Mouse (Mus musculus) heart, adult 2 months (tissue): ENCODE data around the gene S100a3. TPM values are rescaled to one million over a fixed set of nuclear protein-coding genes. Genes with fewer than 3 reads are reported as not detected.
A peak's percentile ranks its signal among the peaks of the same experiment; 100 is the strongest.

Experiments
- DNase-seq, 2 experiments: peaks; one replicate each; pipeline ENCODE4 v3.0.0; 2021
- H3K27ac ChIP-seq: fragments of 200-600 bp; 2 replicates; pipeline ENCODE4 v1.8.1; 2022
- H3K27me3 ChIP-seq: fragments of 200-500 bp; 2 replicates; pipeline ENCODE4 v1.6.1; 2012; ENCODE audit warnings: mild to moderate bottlenecking, low read length, inconsistent platforms, mixed read lengths; ENCODE audit not compliant: control insufficient read depth, insufficient read depth
- H3K36me3 ChIP-seq: fragments of 200-500 bp; 2 replicates; pipeline ENCODE4 v1.6.1; 2012; ENCODE audit warnings: low read length, inconsistent platforms; ENCODE audit not compliant: control insufficient read depth, insufficient read depth
- H3K4me1 ChIP-seq: fragments of 200-500 bp; 2 replicates; pipeline ENCODE4 v1.6.1; 2011; ENCODE audit warnings: low read length; ENCODE audit not compliant: control insufficient read depth, insufficient read depth
- H3K4me3 ChIP-seq: fragments of 200-600 bp; 2 replicates; pipeline ENCODE4 v1.8.1; 2022
- H3K79me2 ChIP-seq: fragments of 200-500 bp; replicated peaks from 2 replicates; pipeline ENCODE4 v1.6.1; 2012; ENCODE audit warnings: mild to moderate bottlenecking, inconsistent platforms, low read length, moderate library complexity, mixed read lengths; ENCODE audit not compliant: control insufficient read depth, insufficient read depth
- H3K9ac ChIP-seq: fragments of 200-500 bp; 2 replicates; pipeline ENCODE4 v1.6.1; 2012; ENCODE audit warnings: low read depth, mild to moderate bottlenecking, control low read depth, inconsistent platforms, low read length, mixed read lengths
- CTCF ChIP-seq: fragments of 200-600 bp; IDR thresholded peaks from 2 replicates; pipeline ENCODE4 v1.8.1; 2022; ENCODE audit warnings: antibody characterized with exemption, mild to moderate bottlenecking, moderate library complexity
- EP300 ChIP-seq: fragments of 200-500 bp; IDR thresholded peaks from 2 replicates; pipeline ENCODE4 v1.6.1; 2011; ENCODE audit warnings: low read depth, low read length, control low read depth; ENCODE audit not compliant: insufficient read depth
- POLR2A ChIP-seq: fragments of 200-500 bp; IDR thresholded peaks from 2 replicates; pipeline ENCODE4 v1.6.1; 2011; ENCODE audit warnings: mild to moderate bottlenecking, low read depth, low read length, control low read depth; ENCODE audit not compliant: insufficient read depth
- WGBS: fragments of 180-500 bp; shearing (Covaris S2); methylation state at CpG from one replicate; pipeline ENCODE4 v1.1.7; 2018; 5-methylcytosine and 5-hydroxymethylcytosine counted together
- intact Hi-C: fragments of 180-260 bp; cut with DNase I; formaldehyde crosslinking; loops from one replicate; pipeline ENCODE4 v1.15.1; 2025
- polyA plus RNA-seq: library from polyadenylated mRNA; depleted of rRNA; stranded (reverse); fragments of >200 nt; gene quantifications from 2 replicates; pipeline ENCODE4 v1.2.3, GENCODE M21; 2012
- total RNA-seq, 2 experiments: library from RNA; stranded (reverse); gene quantifications; 2 replicates each; pipeline ENCODE4 v1.2.3; 2021

Gene S100a3
- total and polyA plus RNA-seq, 3 experiments = 0.37 TPM; not detected in 2

- WGBS = 8% methylated on average over 1 of the region's 1 CpGs
- Histone ChIP-seq H3K36me3 (peaks cover 9% of the 10 kb centered on the region; the same call in 1 of the 2 replicates), H3K9ac (peak overlapping the region; percentile 68), H3K27ac (peak overlapping the region; percentile 95), H3K4me1 (peaks cover 14% of the 10 kb centered on the region), H3K4me3 (peak overlapping the region; percentile 70), H3K27me3 (no peaks in the 10 kb centered on the region), H3K79me2 (no peaks in the 10 kb centered on the region; the same call in 1 of the 2 replicates)
- DNase-seq = peak; percentile 65 to 66
- TF ChIP-seq EP300 = no peak
- TF ChIP-seq POLR2A = no peak
- no peak for TF ChIP-seq CTCF
- intact Hi-C loops = no loop called here
Measured at GRCm38 (mm10) chr3:90515242-90515641, 45.1 kb upstream of the S100a3 start.

GRCm38 (mm10) chr3:90515789-90516188 is 44.6 kb upstream of the S100a3 start:
- peaks cover 14% of the 10 kb centered on the region for H3K4me1 ChIP-seq
- H3K36me3 ChIP-seq = peaks cover 12% of the 10 kb centered on the region
- no peaks in the 10 kb centered on the region for H3K27me3 ChIP-seq
- DNase-seq = no peak
- intact Hi-C loops = no loop called here
- TF ChIP-seq CTCF = no peak
- TF ChIP-seq EP300 = no peak
- no peak for TF ChIP-seq POLR2A
- H3K79me2 ChIP-seq = no peaks in the 10 kb centered on the region; the same call in 1 of the 2 replicates
- 94% methylated on average over 4 of the region's 4 CpGs for WGBS
- peak overlapping the region; percentile 33; the same call in 1 of the 2 replicates for H3K9ac ChIP-seq
- H3K27ac ChIP-seq = peak overlapping the region; percentile 95
- peak overlapping the region; percentile 70 for H3K4me3 ChIP-seq

- intact Hi-C loops = no loop called here
- H3K9ac ChIP-seq = no peak overlapping the region
- H3K79me2 ChIP-seq = no peaks in the 10 kb centered on the region; the same call in 1 of the 2 replicates
- H3K4me1 ChIP-seq = peaks cover 14% of the 10 kb centered on the region
- no peak for DNase-seq
- H3K27ac ChIP-seq = no peak overlapping the region; the same call in 1 of the 2 replicates
- H3K27me3 ChIP-seq = no peaks in the 10 kb centered on the region
- 64% methylated on average over 4 of the region's 4 CpGs for WGBS
- peaks cover 12% of the 10 kb centered on the region for H3K36me3 ChIP-seq
- no peak overlapping the region for H3K4me3 ChIP-seq
- TF ChIP-seq POLR2A (no peak), EP300 (no peak), CTCF (no peak)
Measured at GRCm38 (mm10) chr3:90517711-90518110, 42.7 kb upstream of the S100a3 start.

- no peaks in the 10 kb centered on the region; the same call in 1 of the 2 replicates for H3K4me1 ChIP-seq
- peaks cover 2% of the 10 kb centered on the region for H3K36me3 ChIP-seq
- DNase-seq = peak; percentile 47 to 50
- H3K27ac ChIP-seq = no peak overlapping the region
- no peak for TF ChIP-seq POLR2A
- TF ChIP-seq CTCF = peak; percentile 91
- peak; percentile 72; the same call in 1 of the 2 replicates for TF ChIP-seq EP300
- H3K4me3 ChIP-seq = no peak overlapping the region
- intact Hi-C loops = loop anchor here (1.0 to 2.0 kb wide), 2 partner anchors 15 to 91 kb away; no protein-coding TSS in a partner anchor
- WGBS = 44% methylated on average over 4 of the region's 4 CpGs
- H3K27me3 ChIP-seq = no peaks in the 10 kb centered on the region
- H3K79me2 ChIP-seq = no peaks in the 10 kb centered on the region
- H3K9ac ChIP-seq = no peak overlapping the region
Measured at GRCm38 (mm10) chr3:90525421-90525820, 35.0 kb upstream of the S100a3 start.

DNA sequence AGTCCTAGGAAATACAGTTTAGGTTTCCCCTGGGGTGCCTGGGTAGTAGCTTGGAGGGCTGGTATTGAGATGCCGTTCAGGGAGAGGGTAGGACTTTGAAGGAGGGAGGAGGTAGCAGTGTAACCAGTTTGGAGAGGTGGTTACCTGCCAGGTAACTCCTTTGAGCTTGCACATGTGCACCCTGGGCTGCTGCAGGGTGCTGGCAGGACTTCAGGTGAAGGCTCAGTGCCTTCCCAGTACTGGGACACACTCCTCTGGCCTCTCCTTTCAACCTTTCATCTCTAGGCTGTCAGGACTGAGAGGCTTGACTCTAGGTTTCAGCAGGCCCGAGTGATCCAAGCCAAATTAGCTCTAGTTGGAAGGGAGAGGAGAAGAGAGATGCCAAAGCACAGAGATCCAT is 34.3 kb upstream of the S100a3 start:
- no peak for TF ChIP-seq EP300
- no peak for TF ChIP-seq CTCF
- no peak for TF ChIP-seq POLR2A
- intact Hi-C loops = loop anchor here (2.0 kb wide), 1 partner anchor 59 kb away; no protein-coding TSS in a partner anchor
- no peaks in the 10 kb centered on the region; the same call in 1 of the 2 replicates for H3K4me1 ChIP-seq
- no peaks in the 10 kb centered on the region for H3K79me2 ChIP-seq
- H3K9ac ChIP-seq = no peak overlapping the region
- no peak overlapping the region for H3K27ac ChIP-seq
- no peaks in the 10 kb centered on the region for H3K36me3 ChIP-seq
- 66% methylated on average over 2 of the region's 2 CpGs for WGBS
- H3K4me3 ChIP-seq = no peak overlapping the region
- no peaks in the 10 kb centered on the region for H3K27me3 ChIP-seq
- DNase-seq = no peak

GRCm38 (mm10) chr3:90526580-90526979 is 33.8 kb upstream of the S100a3 start, which contains the start of gene S100a14:
S100a14 (plus strand) TSS chr3:90526856.
- no peak for TF ChIP-seq CTCF
- no peak for TF ChIP-seq POLR2A
- TF ChIP-seq EP300 = no peak
- H3K27me3 ChIP-seq = no peaks in the 10 kb centered on the region
- WGBS = 42% methylated on average over 5 of the region's 5 CpGs
- H3K36me3 ChIP-seq = no peaks in the 10 kb centered on the region
- no peak within 1 kb of the TSS for H3K9ac ChIP-seq
- no peak within 1 kb of the TSS for H3K27ac ChIP-seq
- H3K4me3 ChIP-seq = no peak within 1 kb of the TSS
- intact Hi-C loops = loop anchor here (2.0 kb wide), 1 partner anchor 58 kb away; no protein-coding TSS in a partner anchor
- peak; percentile 41 to 47 for DNase-seq
- H3K4me1 ChIP-seq = no peaks in the 10 kb centered on the region; the same call in 1 of the 2 replicates
- H3K79me2 ChIP-seq = no peaks in the 10 kb centered on the region
